ENCODE assay signal across 24 mouse cellular contexts in genomic region chr3:153308379-153308778, GRCm38 (mm10).
"Had no signal": no experiment of that assay in that cellular context is flagged by ENCODE, and none has a peak within 500 bp of the region (broad histone marks: within the 10 kb centered on the region; RNA-seq: fewer than 3 reads in every experiment).

No protein-coding gene starts in this region.

- H3K36me3 ChIP-seq: limb, embryonic 10.5 days; limb, embryonic 13.5 days; liver, embryonic 12.5 days; liver, embryonic 15.5 days; midbrain, embryonic 10.5 days; midbrain, embryonic 13.5 days; neural tube, embryonic 13.5 days had no signal

- H3K9ac ChIP-seq: limb, embryonic 13.5 days; liver, embryonic 12.5 days; liver, embryonic 15.5 days; midbrain, embryonic 13.5 days; neural tube, embryonic 13.5 days had no signal

- H3K27ac ChIP-seq: kidney, postnatal 0 days; layer of hippocampus, adult 2 months; limb, embryonic 10.5 days; limb, embryonic 13.5 days; liver, embryonic 12.5 days; liver, embryonic 15.5 days; midbrain, embryonic 10.5 days; midbrain, embryonic 13.5 days; neural tube, embryonic 13.5 days had no signal

- H3K27me3 ChIP-seq: limb, embryonic 13.5 days; liver, embryonic 12.5 days; liver, embryonic 15.5 days; megakaryocyte, embryonic 14.5 days; midbrain, embryonic 13.5 days; neural tube, embryonic 13.5 days had no signal

- DNase-seq: kidney, adult 9 months; kidney, postnatal 25 days; layer of hippocampus, adult 9-11 months; liver; lung, adult 2 months; lung, postnatal 14 days; lung, postnatal 4 days; retina, postnatal 1 day; right cerebral cortex, postnatal 25 days; spleen, adult 18-20 months; thymus, adult 18-20 months; thymus, postnatal 36 days had no signal

- H3K4me3 ChIP-seq: layer of hippocampus, adult 2 months; limb, embryonic 10.5 days; limb, embryonic 13.5 days; liver, embryonic 12.5 days; liver, embryonic 15.5 days; megakaryocyte, embryonic 14.5 days; midbrain, embryonic 10.5 days; midbrain, embryonic 13.5 days; myocyte; neural tube, embryonic 13.5 days had no signal

- H3K9me3 ChIP-seq: limb, embryonic 10.5 days; limb, embryonic 13.5 days; liver, embryonic 12.5 days; liver, embryonic 15.5 days; midbrain, embryonic 10.5 days; midbrain, embryonic 13.5 days; neural tube, embryonic 13.5 days had no signal

- H3K4me2 ChIP-seq: limb, embryonic 13.5 days; liver, embryonic 12.5 days; liver, embryonic 15.5 days; midbrain, embryonic 13.5 days; neural tube, embryonic 13.5 days had no signal

- ATAC-seq: liver, embryonic 12.5 days; midbrain, embryonic 13.5 days; midbrain, embryonic 16.5 days had no signal

- H3K4me1 ChIP-seq: limb, embryonic 13.5 days; liver, embryonic 12.5 days; liver, embryonic 15.5 days; megakaryocyte, embryonic 14.5 days had no signal
